Mouse (Mus musculus) lung, postnatal 0 days (tissue): ENCODE data around the gene Sirt7. TPM values are rescaled to one million over a fixed set of nuclear protein-coding genes. Genes with fewer than 3 reads are reported as not detected.

Source experiments
- ATAC-seq: fragments of 200-750 bp; cut with Nextera tagmentation; 2 replicates; pipeline ENCODE4 v1.8.0; 2017; ENCODE audit warnings: moderate library complexity
- DNase-seq: peaks from one replicate; pipeline ENCODE4 v3.0.0-alpha.2; 2016; ENCODE audit warnings: low spot score
- H3K27ac ChIP-seq: fragments of 300-500 bp; sonication (generic); 2 replicates; pipeline ENCODE4 v1.5.1; 2014; ENCODE audit warnings: antibody characterized with exemption, mild to moderate bottlenecking, low read length, mixed read lengths
- H3K27me3 ChIP-seq: fragments of 300-500 bp; sonication (generic); replicated peaks from 2 replicates; pipeline ENCODE4 v1.6.1; 2014; ENCODE audit warnings: low read length, mixed read lengths; ENCODE audit not compliant: insufficient read depth
- H3K36me3 ChIP-seq: fragments of 300-500 bp; sonication (generic); 2 replicates; pipeline ENCODE4 v1.6.1; 2014; ENCODE audit warnings: low read length, mixed read lengths; ENCODE audit not compliant: insufficient read depth
- H3K4me1 ChIP-seq: fragments of 300-500 bp; sonication (generic); 2 replicates; pipeline ENCODE4 v1.6.1; 2014; ENCODE audit warnings: antibody characterized with exemption, low read depth, low read length, mixed read lengths; ENCODE audit not compliant: insufficient read depth
- H3K4me2 ChIP-seq: fragments of 300-500 bp; sonication (generic); replicated peaks from 2 replicates; pipeline ENCODE4 v1.6.1; 2014; ENCODE audit warnings: low read depth, mild to moderate bottlenecking, low read length, moderate library complexity, mixed read lengths
- H3K4me3 ChIP-seq: fragments of 300-500 bp; sonication (generic); 2 replicates; pipeline ENCODE4 v1.5.1; 2014; ENCODE audit warnings: low read depth, low read length
- H3K9ac ChIP-seq: fragments of 300-500 bp; sonication (generic); replicated peaks from 2 replicates; pipeline ENCODE4 v1.6.1; 2014; ENCODE audit warnings: low read depth, mild to moderate bottlenecking
- H3K9me3 ChIP-seq: fragments of 300-500 bp; sonication (generic); 2 replicates; pipeline ENCODE4 v1.6.1; 2016; ENCODE audit warnings: low read length, mixed read lengths
- CTCF ChIP-seq: IDR thresholded peaks from 2 replicates; pipeline ENCODE4 v1.5.1; 2016; ENCODE audit warnings: antibody characterized with exemption, mild to moderate bottlenecking
- EP300 ChIP-seq: IDR thresholded peaks from 2 replicates; pipeline ENCODE4 v1.6.1; 2016; ENCODE audit warnings: antibody characterized with exemption, mild to moderate bottlenecking, control low read depth
- WGBS: fragments of 180-500 bp; shearing (Covaris S2); extraction: QIAGEN DNeasy Blood & Tissue Kit; methylation state at CpG from one replicate; pipeline ENCODE4 v1.1.7; 2014; 5-methylcytosine and 5-hydroxymethylcytosine counted together
- polyA plus RNA-seq: library from polyadenylated mRNA; unstranded; fragments of >200 nt; fragmentation: Nextera tagmentation; extraction: Ambion mirVana; gene quantifications from 2 replicates; pipeline ENCODE4 v1.2.1, GENCODE M21; 2015

Gene Sirt7
- polyA plus RNA-seq, 1 experiment from 2014 or later: 46.0 TPM

DNA sequence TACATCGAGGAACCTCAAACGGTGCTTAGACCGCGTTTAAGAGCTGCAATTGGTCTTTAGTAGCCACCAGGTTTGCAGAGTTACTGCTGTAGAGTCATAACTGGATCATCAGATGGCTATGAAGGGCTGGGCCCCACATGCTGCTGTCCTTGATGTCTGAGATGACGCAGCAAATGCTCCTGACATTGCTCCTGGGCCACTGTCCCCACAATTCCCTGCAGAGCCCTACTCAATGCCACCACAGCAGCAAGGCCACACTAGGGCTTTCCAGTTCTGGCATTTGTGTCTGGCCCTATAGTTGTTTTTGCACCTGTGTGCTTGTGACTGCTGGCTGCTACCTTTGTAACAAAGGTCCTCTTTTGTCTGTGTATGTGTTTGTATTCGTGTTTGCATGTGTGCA lies 2.2 kb downstream of the Sirt7 start:
- Histone ChIP-seq H3K9me3 (no peaks in the 10 kb centered on the region), H3K4me3 (no peak overlapping the region), H3K9ac (no peak overlapping the region), H3K4me2 (no peak overlapping the region), H3K27ac (no peak overlapping the region), H3K4me1 (0 out of 2 replicates have a peak, but pooled peaks cover 4% of the 10 kb centered on the region), H3K36me3 (peaks cover 23% of the 10 kb centered on the region), H3K27me3 (no peaks in the 10 kb centered on the region)
- DNase-seq (no peak), ATAC-seq (no peak)
- WGBS: 89% methylated on average over 6 of the region's 6 CpGs
- TF ChIP-seq EP300 (no peak), CTCF (no peak)

DNA sequence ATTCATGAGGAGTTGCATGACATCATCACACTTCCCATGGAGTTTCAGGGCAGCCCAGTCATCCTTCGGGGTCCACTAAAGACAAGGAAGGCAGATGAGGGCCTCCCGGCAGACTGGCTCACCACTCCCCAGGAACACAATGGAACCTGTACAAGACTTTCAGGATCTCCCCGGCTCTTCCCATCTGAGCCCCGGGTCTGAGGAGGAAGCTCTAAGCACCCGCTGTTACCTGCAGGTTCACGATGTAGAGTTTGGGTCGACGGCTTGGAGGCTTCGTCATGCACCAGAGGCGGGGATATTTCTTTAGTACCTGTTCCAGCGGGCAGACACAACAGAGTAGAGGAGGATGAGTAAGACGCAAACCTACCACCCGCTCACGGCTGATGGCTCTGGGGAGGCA lies 4.8 kb downstream of the Sirt7 start:
- ATAC-seq (no peak), DNase-seq (no peak)
- Histone ChIP-seq H3K4me2 (no peak overlapping the region), H3K9ac (no peak overlapping the region), H3K27me3 (no peaks in the 10 kb centered on the region), H3K27ac (no peak overlapping the region), H3K4me1 (peaks cover 10% of the 10 kb centered on the region), H3K4me3 (no peak overlapping the region), H3K9me3 (no peaks in the 10 kb centered on the region), H3K36me3 (peaks cover 23% of the 10 kb centered on the region)
- WGBS: 92% methylated on average over 14 of the region's 14 CpGs
- TF ChIP-seq EP300 (no peak), CTCF (no peak)

DNA sequence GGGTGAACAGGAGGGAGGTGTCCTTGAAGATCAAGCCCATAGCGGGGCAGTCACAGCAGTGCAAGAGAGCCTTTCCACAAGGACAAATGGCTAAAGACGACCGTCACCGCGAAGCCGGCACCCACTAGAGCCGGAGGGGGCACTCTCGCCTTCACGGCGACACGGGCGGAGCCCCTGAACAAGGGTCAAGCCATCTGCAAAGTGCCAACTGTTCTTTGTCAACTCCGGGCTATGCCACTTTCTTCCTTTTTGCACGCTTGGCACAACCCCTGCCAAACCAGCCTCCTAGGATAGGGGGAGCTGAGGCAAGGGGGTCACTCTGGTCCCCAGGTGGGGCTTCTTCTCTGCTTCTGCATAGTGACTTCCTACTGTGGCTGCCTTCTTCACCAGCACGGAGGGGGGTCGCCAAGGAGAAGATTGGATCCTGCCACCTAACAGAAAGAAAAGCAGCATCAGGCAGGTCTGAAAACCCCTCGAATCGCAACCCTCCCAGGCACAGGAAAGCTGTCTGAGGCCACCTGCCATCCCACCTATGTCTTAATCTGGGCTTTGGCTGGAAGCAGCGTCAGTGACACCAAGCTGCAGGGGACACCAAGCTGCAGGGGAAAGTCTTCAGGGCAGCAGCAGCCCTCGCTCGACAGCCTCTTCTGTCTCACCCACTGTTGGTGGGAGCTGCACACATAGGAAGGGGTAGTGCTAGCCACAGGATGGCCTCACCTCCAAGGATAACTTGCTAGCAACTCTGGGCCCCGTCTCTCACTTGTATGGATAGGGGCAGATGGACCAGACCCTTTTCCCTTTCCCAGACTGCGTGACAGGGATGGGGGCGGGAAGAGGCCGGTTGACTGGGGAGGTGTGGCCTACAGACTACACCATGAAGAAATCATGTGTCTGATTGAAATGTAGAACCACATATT lies 6.2 kb downstream of the Sirt7 start:
- no peak overlapping the region for H3K4me3 ChIP-seq
- TF ChIP-seq CTCF: no peak
- no peak for TF ChIP-seq EP300
- ATAC-seq: no peak
- no peak overlapping the region for H3K4me2 ChIP-seq
- DNase-seq: no peak
- no peak overlapping the region for H3K27ac ChIP-seq
- peaks cover 23% of the 10 kb centered on the region for H3K36me3 ChIP-seq
- H3K4me1 ChIP-seq: peaks cover 8% of the 10 kb centered on the region
- 96% methylated on average over 25 of the region's 25 CpGs for WGBS
- no peak overlapping the region for H3K9ac ChIP-seq
- no peaks in the 10 kb centered on the region for H3K27me3 ChIP-seq
- H3K9me3 ChIP-seq: no peaks in the 10 kb centered on the region

DNA sequence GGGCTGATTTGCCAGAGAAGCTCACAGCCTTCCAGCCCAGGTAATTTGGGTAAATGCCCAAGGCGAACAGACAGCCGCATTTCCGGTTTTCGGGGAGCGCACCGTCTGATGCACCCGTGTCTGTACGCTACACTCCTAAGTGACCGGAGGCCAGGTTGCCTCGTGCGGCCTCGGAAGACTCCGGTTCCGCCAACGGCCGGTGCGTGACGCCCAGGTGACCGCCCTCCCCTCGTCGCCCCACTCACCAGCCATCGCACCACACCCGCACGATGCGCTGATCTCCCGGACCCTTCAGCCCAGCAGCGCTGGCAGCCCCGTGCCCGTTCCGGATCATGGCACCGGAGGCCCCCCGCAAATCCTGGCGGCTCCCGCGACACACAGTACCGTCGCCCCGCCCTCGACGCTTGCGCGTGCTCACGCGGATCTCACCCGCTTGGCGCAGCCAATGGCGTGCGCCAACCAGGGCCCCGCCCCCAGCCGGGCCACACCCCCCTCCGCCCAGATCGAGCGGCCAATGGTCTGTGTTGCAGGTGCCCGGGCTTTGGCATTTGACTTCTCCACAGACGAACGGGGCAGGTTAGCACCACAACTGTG lies 7.4 kb downstream of the Sirt7 start, which contains the start of gene Pcyt2:
Gene Pcyt2 (minus strand): TSS at position 418 of the 594 bp plus-strand sequence.
- H3K9me3 ChIP-seq: no peaks in the 10 kb centered on the region
- WGBS: under 1% methylated on average over 56 of the region's 56 CpGs
- peak within 1 kb of the TSS; percentile 65 for H3K9ac ChIP-seq
- TF ChIP-seq CTCF: no peak
- ATAC-seq (peak; percentile 99), DNase-seq (peak; percentile 94)
- peak within 1 kb of the TSS; percentile 59 for H3K27ac ChIP-seq
- no peaks in the 10 kb centered on the region for H3K27me3 ChIP-seq
- H3K36me3 ChIP-seq: peaks cover 20% of the 10 kb centered on the region
- peak within 1 kb of the TSS; percentile 63 for H3K4me3 ChIP-seq
- H3K4me1 ChIP-seq: peaks cover 8% of the 10 kb centered on the region
- H3K4me2 ChIP-seq: peak within 1 kb of the TSS; percentile 92

DNA sequence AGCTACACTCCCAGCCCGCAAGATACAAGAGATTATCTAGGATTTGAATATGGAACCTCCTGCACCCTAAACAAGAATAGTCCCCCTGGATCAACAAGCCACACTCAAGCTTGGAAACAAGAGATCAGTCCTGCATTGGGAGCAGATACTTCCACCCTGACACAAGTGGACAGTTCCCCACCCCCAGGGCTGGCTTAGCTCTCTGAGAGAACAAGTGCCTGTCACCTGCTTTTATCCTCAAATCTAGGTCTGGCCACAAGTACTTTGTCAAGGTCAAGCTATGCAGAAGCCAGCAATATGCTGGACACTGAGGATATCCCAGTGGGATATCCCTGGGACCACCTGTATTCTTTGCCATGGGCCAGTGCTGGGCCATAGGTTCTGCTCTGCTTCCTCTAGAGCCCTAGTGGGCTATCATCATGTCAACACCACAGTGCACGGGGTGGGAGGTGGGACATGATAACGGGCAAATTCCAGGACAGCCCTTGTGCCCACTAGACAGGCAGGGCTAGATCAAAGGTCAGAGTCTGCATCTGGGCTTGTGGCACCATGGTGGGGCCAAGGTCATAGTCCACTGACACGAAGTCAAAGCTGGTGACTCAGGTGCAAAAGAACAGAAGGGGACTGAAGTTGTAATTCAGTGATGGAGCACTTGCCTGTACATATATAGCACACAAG lies 8.3 kb downstream of the Sirt7 start:
- peak overlapping the region; percentile 63 for H3K4me3 ChIP-seq
- TF ChIP-seq EP300 (no peak), CTCF (no peak)
- peak overlapping the region; percentile 92 for H3K4me2 ChIP-seq
- no peak for ATAC-seq
- H3K36me3 ChIP-seq: peaks cover 18% of the 10 kb centered on the region
- H3K9me3 ChIP-seq: no peaks in the 10 kb centered on the region
- 33% methylated on average over 4 of the region's 4 CpGs for WGBS
- H3K9ac ChIP-seq: peak overlapping the region; percentile 65
- peaks cover 8% of the 10 kb centered on the region for H3K4me1 ChIP-seq
- no peak overlapping the region for H3K27ac ChIP-seq
- no peaks in the 10 kb centered on the region for H3K27me3 ChIP-seq
- no peak for DNase-seq

DNA sequence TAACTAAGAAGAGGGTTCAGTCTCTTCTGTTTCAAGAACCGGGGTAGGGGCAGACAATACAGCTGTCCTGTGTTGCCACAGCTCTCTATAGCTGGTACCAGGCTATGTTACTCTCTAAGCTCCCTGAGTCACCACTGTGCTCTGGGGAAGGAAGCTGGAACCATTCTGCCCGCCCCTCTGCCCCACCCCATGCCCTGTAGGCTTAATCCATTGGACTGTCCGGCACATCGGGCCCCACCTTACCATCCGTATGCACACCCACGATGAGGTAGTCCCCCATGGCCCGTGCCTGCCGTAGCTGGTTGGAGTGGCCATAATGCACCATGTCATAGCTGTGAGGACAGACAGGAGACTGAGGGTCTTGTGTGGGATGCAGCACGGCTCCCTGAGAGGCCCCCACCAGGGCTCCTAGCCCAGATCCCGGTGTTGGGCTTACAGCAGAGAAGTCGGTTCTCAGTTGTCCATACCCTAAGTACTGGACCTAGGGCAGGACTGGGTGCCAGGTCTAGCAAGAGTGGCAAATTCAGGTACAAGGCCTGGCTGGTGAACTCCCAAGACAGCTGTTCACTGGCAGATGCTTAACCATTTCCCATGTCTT lies 9.3 kb downstream of the Sirt7 start:
- Histone ChIP-seq H3K4me3 (no peak overlapping the region), H3K9me3 (no peaks in the 10 kb centered on the region), H3K27ac (no peak overlapping the region), H3K4me1 (peaks cover 8% of the 10 kb centered on the region), H3K9ac (no peak overlapping the region), H3K27me3 (no peaks in the 10 kb centered on the region), H3K36me3 (peaks cover 17% of the 10 kb centered on the region), H3K4me2 (no peak overlapping the region)
- DNase-seq (no peak), ATAC-seq (no peak)
- TF ChIP-seq EP300 (no peak), CTCF (no peak)
- WGBS: 82% methylated on average over 11 of the region's 11 CpGs
